In genomic region chr9:15708979-15709598, GRCm38 (mm10) we compare ENCODE assay signal across 8 mouse cellular contexts. TPM values are rescaled to one million over a fixed set of nuclear protein-coding genes. Genes with fewer than 3 reads are reported as not detected.
DNase-seq lines count a peak whose midpoint lies in the region; ATAC-seq and TF ChIP-seq lines count a peak whose summit lies in the region.

No protein-coding gene starts in this region.

- H3K9me3 ChIP-seq in lung, embryonic 16.5 days (ENCODE audit: control insufficient read depth, low read length): no peaks in the 10 kb centered on the region
- H3K9me3 ChIP-seq in stomach, embryonic 15.5 days: no peaks in the 10 kb centered on the region

- no peak for DNase-seq in layer of hippocampus, adult 2 months (ENCODE audit: low spot score in 2 of 2)
- no peak for DNase-seq in layer of hippocampus, postnatal 36 days
- peak; percentile 28 for DNase-seq in brain, adult 2 months (ENCODE audit: low read depth, low spot score)
- DNase-seq in left cerebral cortex, adult 8-10 months (ENCODE audit: low spot score in 2 of 2): no peak
- no peak for DNase-seq in thymus, postnatal 36 days

- peak; percentile 61 to 70 for ATAC-seq in hematopoietic stem cell, adult 5-6 weeks (replicated peaks in 1 of 2; ENCODE audit: insufficient read depth in 1 of 2, low FRiP score in 2 of 2, low TSS enrichment in 1 of 2, low read depth in 1 of 2, poor library complexity in 2 of 2, severe bottlenecking in 2 of 2)
- ATAC-seq in lung, embryonic 16.5 days (ENCODE audit: low read depth): peak; percentile 55
- ATAC-seq in stomach, embryonic 15.5 days (ENCODE audit: insufficient read depth, low FRiP score, low read depth): peak; percentile 41; the same call in 1 of the 2 replicates

- H3K4me1 ChIP-seq in lung, embryonic 16.5 days (replicated peaks; ENCODE audit: control insufficient read depth, insufficient read depth, low read length): peaks cover 7% of the 10 kb centered on the region; the same call in 1 of the 2 replicates
- no peaks in the 10 kb centered on the region for H3K4me1 ChIP-seq in stomach, embryonic 15.5 days

- H3K9ac ChIP-seq in lung, embryonic 16.5 days (ENCODE audit: low read length): peak overlapping the region; percentile 82
- peak overlapping the region; percentile 68; the same call in 1 of the 2 replicates for H3K9ac ChIP-seq in stomach, embryonic 15.5 days

- TF ChIP-seq CTCF in layer of hippocampus, adult 2 months (conservative IDR thresholded peaks at IDR 0.05): no peak; the same call in 1 of the 2 replicates

- H3K27me3 ChIP-seq in lung, embryonic 16.5 days (ENCODE audit: control insufficient read depth, insufficient read depth, low read depth, low read length): no peaks in the 10 kb centered on the region
- H3K27me3 ChIP-seq in stomach, embryonic 15.5 days (replicated peaks): no peaks in the 10 kb centered on the region

- H3K36me3 ChIP-seq in lung, embryonic 16.5 days (ENCODE audit: control insufficient read depth, insufficient read depth, low read length): no peaks in the 10 kb centered on the region
- no peaks in the 10 kb centered on the region for H3K36me3 ChIP-seq in stomach, embryonic 15.5 days

- WGBS in lung, embryonic 16.5 days: 14% methylated on average over 14 of the region's 14 CpGs
- WGBS in stomach, embryonic 15.5 days: 16% methylated on average over 14 of the region's 14 CpGs

- H3K4me3 ChIP-seq in layer of hippocampus, adult 2 months: peak overlapping the region; percentile 87
- peak overlapping the region; percentile 72 for H3K4me3 ChIP-seq in lung, embryonic 16.5 days (ENCODE audit: low read length)
- H3K4me3 ChIP-seq in stomach, embryonic 15.5 days (replicated peaks): peak overlapping the region; percentile 71

- H3K27ac ChIP-seq in layer of hippocampus, adult 2 months: peak overlapping the region; percentile 96
- H3K27ac ChIP-seq in lung, embryonic 16.5 days (ENCODE audit: low read length): no peak overlapping the region
- H3K27ac ChIP-seq in stomach, embryonic 15.5 days: no peak overlapping the region; the same call in 1 of the 2 replicates

- peak overlapping the region; percentile 90 for H3K4me2 ChIP-seq in lung, embryonic 16.5 days (ENCODE audit: low read depth, low read length)
- H3K4me2 ChIP-seq in stomach, embryonic 15.5 days: peak overlapping the region; percentile 85

RNA-seq across cellular contexts. Expression of gene Slc36a4, which starts 0.4 kb away (rescaled TPM):
- total RNA-seq in layer of hippocampus, adult 2 months (2021): 10 to 100 TPM; 44.6 TPM
- total RNA-seq in layer of hippocampus, postnatal 36 days (2021): 10 to 100 TPM; 45.6 to 47.5 TPM
- total RNA-seq in hematopoietic stem cell, adult 5-6 weeks (2017): 7.3 and 8.9 TPM in 2 replicates
- 9.2 and 11.1 TPM in 2 replicates for polyA plus RNA-seq in lung, embryonic 16.5 days (2015; fragmentation: Nextera tagmentation; extraction: Ambion mirVana)
- 10.0 and 10.9 TPM in 2 replicates for polyA plus RNA-seq in stomach, embryonic 15.5 days (2015; fragmentation: Nextera tagmentation; extraction: Ambion mirVana)
- 10 to 100 TPM; 41.3 to 55.8 (median 50.4) TPM for total RNA-seq in left cerebral cortex, adult 8-10 months (2022)
